Mouse (Mus musculus): ENCODE results near the gene 1700001C19Rik.
"Not testable (repeated sequence)": the region's sequence is repeated elsewhere in the genome, so short reads cannot be mapped to it uniquely, and the experiment has no call there.

The 1700001C19Rik gene

GRCm38 (mm10) chr17:47428831-47429304 lies 8.3 kb downstream of the 1700001C19Rik start:
- DNase-seq: no peak

GRCm38 (mm10) chr17:47427316-47427715 lies 9.9 kb downstream of the 1700001C19Rik start:
- DNase-seq: peak; percentile 72

GRCm38 (mm10) chr17:47424186-47424585 lies 13.0 kb downstream of the 1700001C19Rik start:
- no peak for DNase-seq

- DNase-seq: not testable (repeated sequence)
Observed at GRCm38 (mm10) chr17:47422616-47423015, 14.6 kb downstream of the 1700001C19Rik start.

- no peak for DNase-seq
Observed at GRCm38 (mm10) chr17:47421566-47421965, 15.6 kb downstream of the 1700001C19Rik start.

GRCm38 (mm10) chr17:47420195-47420594 lies 17.0 kb downstream of the 1700001C19Rik start:
- DNase-seq: no peak

GRCm38 (mm10) chr17:47409897-47410861 lies 27.0 kb downstream of the 1700001C19Rik start:
- peak; percentile 39 for DNase-seq

GRCm38 (mm10) chr17:47408558-47408898 lies 28.6 kb downstream of the 1700001C19Rik start:
- peak; percentile 86 for DNase-seq

- no peak for DNase-seq
Observed at GRCm38 (mm10) chr17:47407717-47408557, 29.2 kb downstream of the 1700001C19Rik start.

GRCm38 (mm10) chr17:47400451-47400850 lies 36.7 kb downstream of the 1700001C19Rik start, which contains the start of gene Guca1a:
Gene Guca1a, minus strand, starts transcription at chr17:47400584.
- DNase-seq: no peak

GRCm38 (mm10) chr17:47399091-47399490 lies 38.1 kb downstream of the 1700001C19Rik start:
- no peak for DNase-seq

GRCm38 (mm10) chr17:47395376-47395913 lies 41.7 kb downstream of the 1700001C19Rik start:
- peak; percentile 72 for DNase-seq

- DNase-seq: peak; percentile 54
Observed at GRCm38 (mm10) chr17:47394223-47394869, 42.8 kb downstream of the 1700001C19Rik start.

GRCm38 (mm10) chr17:47386649-47387048 lies 50.5 kb downstream of the 1700001C19Rik start:
- DNase-seq: peak; percentile 90

- no peak for DNase-seq
Observed at GRCm38 (mm10) chr17:47385145-47385544, 52.0 kb downstream of the 1700001C19Rik start, which contains the start of gene Guca1b. Gene Guca1b, plus strand, starts transcription at chr17:47385393.

GRCm38 (mm10) chr17:47384064-47384463 lies 53.1 kb downstream of the 1700001C19Rik start:
- no peak for DNase-seq

- DNase-seq: no peak
Observed at GRCm38 (mm10) chr17:47383266-47383665, 53.9 kb downstream of the 1700001C19Rik start.

GRCm38 (mm10) chr17:47381917-47382316 lies 55.3 kb downstream of the 1700001C19Rik start:
- no peak for DNase-seq

- DNase-seq: peak; percentile 29
Observed at GRCm38 (mm10) chr17:47378133-47378532, 59.0 kb downstream of the 1700001C19Rik start.

- no peak for DNase-seq
Observed at GRCm38 (mm10) chr17:47376779-47377280, 60.3 kb downstream of the 1700001C19Rik start.

GRCm38 (mm10) chr17:47373991-47374390 lies 63.2 kb downstream of the 1700001C19Rik start:
- DNase-seq: no peak

- DNase-seq: peak; percentile 76
Observed at GRCm38 (mm10) chr17:47371451-47371850, 65.7 kb downstream of the 1700001C19Rik start.

Data from thymus, postnatal 4 days (tissue).